Mouse (Mus musculus) megakaryocyte, embryonic 14.5 days (primary cell): ENCODE data around the gene Foxn3. TPM values are rescaled to one million over a fixed set of nuclear protein-coding genes. Genes with fewer than 3 reads are reported as not detected.
A peak's percentile ranks its signal among the peaks of the same experiment; 100 is the strongest.

Experiments used
- H3K27me3 ChIP-seq: replicated peaks from 2 replicates; pipeline ENCODE3; 2012; ENCODE audit warnings: inconsistent platforms
- H3K36me3 ChIP-seq: replicated peaks from 2 replicates; pipeline ENCODE3; 2012; ENCODE audit warnings: low read length, inconsistent platforms, mixed read lengths
- H3K4me1 ChIP-seq: 2 replicates; pipeline ENCODE4 v1.6.1; 2012; ENCODE audit warnings: inconsistent platforms
- H3K4me3 ChIP-seq: replicated peaks from 2 replicates; pipeline ENCODE3; 2012; ENCODE audit warnings: moderate library complexity, mild to moderate bottlenecking, inconsistent platforms
- H3K9me3 ChIP-seq: 2 replicates; pipeline ENCODE4 v1.6.1; 2012; ENCODE audit warnings: inconsistent platforms
- FLI1 ChIP-seq: IDR thresholded peaks from 2 replicates; pipeline ENCODE4 v1.6.1; 2012; ENCODE audit warnings: low read length, inconsistent platforms, mixed read lengths
- GATA1 ChIP-seq: IDR thresholded peaks from 3 replicates; pipeline ENCODE4 v1.6.1; 2012; ENCODE audit warnings: mixed read lengths, low read length, inconsistent platforms, borderline replicate concordance
- polyA plus RNA-seq: library from polyadenylated mRNA; stranded (reverse); fragments of >175 nt; gene quantifications from 2 replicates; pipeline ENCODE4 v1.2.3, GENCODE M21; 2012; ENCODE audit warnings: low replicate concordance; ENCODE audit not compliant: insufficient read depth

The Foxn3 gene
- polyA plus RNA-seq, 1 experiment: 20.5 TPM

DNA sequence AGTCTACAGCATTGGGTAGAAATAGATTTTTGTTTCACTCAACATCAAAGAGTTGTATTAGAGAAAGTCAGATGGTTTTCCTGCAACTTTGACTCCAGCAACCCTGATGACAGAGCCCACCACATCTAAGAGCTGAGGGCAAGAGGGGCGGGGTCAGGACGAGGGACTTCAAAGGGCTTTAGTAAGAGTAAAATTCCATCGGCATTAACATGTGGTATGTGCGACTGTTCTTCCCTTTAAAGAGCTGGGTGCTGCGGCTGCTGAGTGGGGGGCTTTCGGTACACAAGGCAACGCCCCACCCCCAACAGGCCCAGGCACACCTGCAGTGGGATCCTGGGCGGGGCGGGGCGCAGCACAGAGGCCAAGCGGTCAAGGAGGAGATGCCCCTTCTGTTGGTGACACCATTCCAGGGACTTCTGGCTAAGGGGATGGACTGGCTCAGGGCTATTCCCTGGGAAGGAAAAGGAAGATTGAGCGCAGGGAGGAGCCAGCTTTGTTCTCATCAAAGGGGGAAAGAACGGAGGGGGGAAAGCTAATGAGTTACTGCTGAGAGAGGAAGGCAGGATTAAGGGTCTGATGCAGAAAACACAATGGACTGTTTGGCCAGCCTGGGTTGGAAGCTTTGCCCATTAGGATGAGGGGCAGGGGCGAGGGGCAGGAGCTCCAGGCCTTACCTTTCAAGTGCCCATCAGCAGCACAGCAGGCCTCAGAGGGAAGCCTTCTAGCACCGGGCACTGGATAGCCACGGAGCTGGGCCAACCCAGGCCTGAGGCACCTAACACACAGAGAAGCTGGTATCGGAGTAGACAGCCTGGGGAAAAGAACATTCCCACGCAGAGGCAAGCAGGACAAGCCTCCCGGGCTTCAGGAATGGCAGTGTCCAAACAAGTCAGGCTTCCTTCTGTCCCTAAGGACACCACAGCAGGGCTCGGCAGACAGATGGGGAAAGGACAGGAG, 233.8 kb downstream of the Foxn3 start:
- Histone ChIP-seq H3K9me3 (no peaks in the 10 kb centered on the region), H3K27me3 (no peaks in the 10 kb centered on the region), H3K4me3 (no peak overlapping the region), H3K36me3 (peaks cover 28% of the 10 kb centered on the region), H3K4me1 (peaks cover 20% of the 10 kb centered on the region)
- TF ChIP-seq FLI1: no peak
- TF ChIP-seq GATA1: no peak

DNA sequence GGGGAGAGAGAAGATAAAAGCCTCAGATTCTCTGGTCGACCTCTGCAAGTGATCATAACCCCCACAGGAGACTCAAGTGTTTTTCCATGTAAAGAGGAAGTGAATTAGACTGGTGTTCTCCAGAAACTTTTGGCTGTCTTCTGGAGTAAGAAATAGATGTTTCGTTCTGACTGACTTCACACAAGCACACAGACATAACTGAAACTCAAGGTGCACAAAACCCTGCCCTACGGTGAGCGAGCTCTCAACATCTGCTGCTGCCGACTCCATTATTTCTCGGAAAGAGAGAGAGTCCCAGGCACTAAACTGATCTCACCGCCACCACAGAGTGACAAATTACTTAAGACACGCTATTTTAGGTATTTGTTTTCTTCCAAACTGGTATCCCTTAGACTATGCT, 237.2 kb downstream of the Foxn3 start:
- Histone ChIP-seq H3K9me3 (no peaks in the 10 kb centered on the region), H3K27me3 (no peaks in the 10 kb centered on the region), H3K36me3 (peaks cover 12% of the 10 kb centered on the region), H3K4me3 (no peak overlapping the region), H3K4me1 (peaks cover 50% of the 10 kb centered on the region)
- no peak for TF ChIP-seq FLI1
- TF ChIP-seq GATA1: no peak

DNA sequence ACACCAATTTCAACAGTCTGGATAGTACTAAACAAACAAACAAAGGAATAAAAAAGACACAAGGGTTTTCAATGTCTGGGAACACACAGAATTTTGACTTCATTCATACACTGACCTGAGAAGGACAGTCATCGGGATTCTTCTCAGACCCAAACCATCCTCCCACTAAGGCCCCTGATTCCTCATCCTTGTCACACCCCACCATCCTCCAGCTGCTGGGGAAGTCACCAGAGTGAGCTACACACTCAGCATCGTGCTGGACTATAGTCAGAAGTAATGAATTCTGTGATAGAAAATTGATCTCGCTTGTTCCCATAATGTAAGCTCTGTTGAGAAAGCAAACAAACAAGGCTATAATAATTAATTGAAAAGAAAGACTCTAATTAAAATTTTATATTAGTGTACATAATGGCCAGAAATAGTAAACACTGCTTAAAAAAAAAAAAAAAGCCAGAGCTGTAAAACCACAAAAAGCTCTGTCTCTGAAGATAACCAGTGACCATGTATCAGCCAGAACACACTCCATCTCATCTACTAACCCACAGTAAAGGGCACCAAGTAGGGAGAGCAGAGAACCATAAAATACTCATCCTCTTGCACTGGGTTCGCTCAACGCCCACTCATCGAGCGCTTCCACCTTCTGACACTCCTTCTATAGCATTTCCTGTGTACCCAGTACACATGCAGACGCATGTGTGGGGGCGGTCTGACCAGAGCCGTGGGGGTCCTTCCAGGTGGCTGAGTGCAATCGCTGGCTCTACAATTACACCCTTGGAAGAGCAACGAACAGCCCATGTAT, 241.6 kb downstream of the Foxn3 start:
- Histone ChIP-seq H3K4me1 (peaks cover 73% of the 10 kb centered on the region), H3K4me3 (peak overlapping the region; percentile 72), H3K9me3 (no peaks in the 10 kb centered on the region), H3K36me3 (peaks cover 11% of the 10 kb centered on the region), H3K27me3 (no peaks in the 10 kb centered on the region)
- TF ChIP-seq GATA1: no peak
- TF ChIP-seq FLI1: no peak

DNA sequence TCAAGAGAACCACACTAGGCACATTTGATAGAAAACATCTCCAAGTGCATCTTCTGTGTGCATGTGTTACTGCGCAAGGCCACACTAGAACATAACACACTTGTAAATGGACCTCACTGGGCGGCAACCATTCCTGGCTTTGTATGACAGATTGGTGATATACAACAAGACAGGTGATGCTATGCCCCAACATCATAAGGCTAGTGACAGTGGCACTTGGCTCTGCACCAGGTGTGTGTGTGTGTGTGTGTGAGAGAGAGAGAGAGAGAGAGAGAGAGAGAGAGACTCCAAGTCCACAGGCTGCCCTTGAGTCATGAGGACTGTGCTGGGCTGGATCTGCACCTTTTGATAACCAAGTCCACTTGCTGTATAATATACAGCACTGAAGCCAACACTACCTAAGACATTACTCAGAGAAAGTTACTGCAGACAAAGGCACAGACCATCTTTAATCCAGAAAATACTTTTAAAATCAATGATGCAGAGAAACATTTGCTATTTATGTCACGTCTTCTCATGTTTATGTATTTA, 242.4 kb downstream of the Foxn3 start:
- no peaks in the 10 kb centered on the region for H3K9me3 ChIP-seq
- H3K4me1 ChIP-seq: peaks cover 68% of the 10 kb centered on the region
- H3K4me3 ChIP-seq: no peak overlapping the region
- H3K36me3 ChIP-seq: peaks cover 11% of the 10 kb centered on the region
- TF ChIP-seq FLI1 (no peak), GATA1 (no peak)
- no peaks in the 10 kb centered on the region for H3K27me3 ChIP-seq

DNA sequence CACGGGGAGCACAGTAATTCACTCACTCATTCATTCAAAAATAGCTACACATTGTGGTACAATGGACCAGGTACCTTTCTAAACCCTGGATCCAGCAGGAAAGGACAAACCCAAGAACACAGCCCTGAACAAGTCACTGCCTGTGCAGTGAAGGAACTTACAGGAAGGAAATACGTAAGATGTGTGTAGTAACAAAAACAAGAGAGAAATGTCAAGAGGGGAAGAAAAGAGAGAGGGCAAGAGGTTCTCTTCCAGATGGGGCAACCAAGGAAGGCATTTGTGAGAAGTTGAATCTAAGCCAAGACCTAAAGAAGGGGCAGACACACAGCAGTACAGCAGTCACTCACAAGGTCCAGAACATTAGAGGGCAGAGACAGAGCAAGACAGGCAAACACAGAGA, 243.5 kb downstream of the Foxn3 start:
- H3K4me1 ChIP-seq: peaks cover 65% of the 10 kb centered on the region
- H3K27me3 ChIP-seq: no peaks in the 10 kb centered on the region
- H3K4me3 ChIP-seq: no peak overlapping the region
- TF ChIP-seq FLI1 (no peak), GATA1 (no peak)
- H3K9me3 ChIP-seq: no peaks in the 10 kb centered on the region
- peaks cover 11% of the 10 kb centered on the region for H3K36me3 ChIP-seq

DNA sequence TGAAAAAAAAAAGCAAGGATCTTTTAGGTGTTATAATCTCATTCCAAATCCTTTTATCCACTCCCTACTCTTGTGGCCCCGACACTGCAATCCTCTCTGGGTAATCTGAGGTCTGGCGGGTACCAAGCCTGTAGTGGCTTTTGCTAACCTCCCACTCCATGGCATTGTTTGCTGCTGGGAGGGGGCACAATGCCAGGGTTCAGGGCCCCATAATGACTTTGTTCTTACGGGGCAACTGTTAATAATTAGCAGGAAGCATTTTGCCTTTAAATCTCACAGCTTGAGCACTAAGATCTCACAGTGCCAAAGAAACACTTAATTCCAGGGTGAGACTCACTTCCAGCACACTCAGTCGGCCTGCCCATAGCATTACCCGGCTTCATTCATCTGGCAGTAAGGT, 244.2 kb downstream of the Foxn3 start:
- H3K9me3 ChIP-seq: no peaks in the 10 kb centered on the region
- H3K4me3 ChIP-seq: no peak overlapping the region
- peaks cover 66% of the 10 kb centered on the region for H3K4me1 ChIP-seq
- no peaks in the 10 kb centered on the region for H3K27me3 ChIP-seq
- TF ChIP-seq FLI1 (no peak), GATA1 (no peak)
- peaks cover 11% of the 10 kb centered on the region for H3K36me3 ChIP-seq

DNA sequence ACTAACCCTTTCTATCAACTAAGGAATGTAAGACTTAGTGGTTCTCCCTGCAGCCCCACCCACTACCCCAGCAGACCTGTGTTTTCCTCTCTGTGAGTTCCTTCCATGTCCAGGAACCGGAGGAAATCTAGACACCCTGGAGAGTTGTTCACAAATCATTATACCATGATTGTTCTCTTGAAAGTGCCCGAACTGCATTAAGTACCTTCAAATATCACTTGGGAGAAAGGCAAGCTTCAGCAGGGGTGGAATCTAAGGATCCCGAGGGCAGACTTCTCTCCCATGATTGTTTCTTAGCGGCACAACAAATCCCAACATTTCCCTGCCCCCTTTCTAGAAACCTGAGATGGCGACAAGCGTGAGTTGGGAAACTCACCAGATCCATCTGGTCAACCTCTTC, 247.5 kb downstream of the Foxn3 start:
- Histone ChIP-seq H3K4me3 (no peak overlapping the region), H3K9me3 (no peaks in the 10 kb centered on the region), H3K4me1 (peaks cover 50% of the 10 kb centered on the region), H3K27me3 (no peaks in the 10 kb centered on the region), H3K36me3 (peaks cover 15% of the 10 kb centered on the region)
- TF ChIP-seq FLI1: no peak
- no peak for TF ChIP-seq GATA1

DNA sequence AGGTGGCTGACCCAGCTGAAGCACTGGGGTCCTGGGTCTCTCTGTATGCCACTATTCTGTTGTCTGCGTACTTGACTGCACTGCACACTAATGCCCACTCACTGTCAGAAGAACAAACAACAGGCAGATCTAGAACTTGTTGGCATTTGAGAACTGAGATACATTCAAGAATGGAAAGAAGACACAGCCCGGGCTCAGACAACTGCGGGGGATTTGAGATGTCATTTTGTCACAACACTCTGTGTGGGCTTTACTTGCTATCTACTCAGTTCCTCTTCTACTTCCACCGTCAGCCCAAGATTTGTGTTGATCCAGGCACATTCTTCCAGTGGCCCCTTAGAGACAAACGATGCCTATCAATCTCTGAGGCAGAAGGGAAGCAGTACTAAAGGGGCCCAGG, 248.6 kb downstream of the Foxn3 start:
- H3K4me3 ChIP-seq: no peak overlapping the region
- peaks cover 44% of the 10 kb centered on the region for H3K4me1 ChIP-seq
- H3K27me3 ChIP-seq: no peaks in the 10 kb centered on the region
- H3K9me3 ChIP-seq: no peaks in the 10 kb centered on the region
- TF ChIP-seq FLI1: no peak
- no peak for TF ChIP-seq GATA1
- peaks cover 15% of the 10 kb centered on the region for H3K36me3 ChIP-seq

DNA sequence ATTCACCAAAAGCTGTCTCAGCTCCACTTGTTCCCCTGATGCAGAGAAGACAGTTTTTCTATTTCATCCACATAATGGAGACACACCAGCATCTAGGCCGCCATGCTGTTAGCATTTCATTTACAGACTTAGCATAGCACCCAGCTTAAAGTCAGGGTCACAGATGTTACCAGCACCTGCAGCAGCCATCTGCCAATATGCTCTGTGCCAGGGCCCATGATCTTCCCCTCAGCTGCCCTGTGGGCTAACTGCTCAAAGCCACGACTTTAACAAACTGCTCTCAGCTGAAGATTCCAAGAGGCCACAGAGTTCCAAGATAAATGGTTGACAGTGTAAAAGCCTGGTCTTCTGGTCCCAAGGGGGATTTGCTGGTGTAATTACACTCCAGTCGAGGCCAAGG, 252.1 kb downstream of the Foxn3 start:
- TF ChIP-seq FLI1: no peak
- no peak for TF ChIP-seq GATA1
- H3K36me3 ChIP-seq: peaks cover 4% of the 10 kb centered on the region
- H3K9me3 ChIP-seq: no peaks in the 10 kb centered on the region
- no peaks in the 10 kb centered on the region for H3K27me3 ChIP-seq
- peaks cover 38% of the 10 kb centered on the region for H3K4me1 ChIP-seq
- no peak overlapping the region for H3K4me3 ChIP-seq
